Mouse (Mus musculus) lung, adult 2 months (tissue): ENCODE measurements at regions not wholly inside any gene's neighbourhood (a gene's known extent, or its start where the extent isn't known, plus 50 kb on each side); places are given as distances from the start of the nearest gene placed in this dataset.

Source experiments
- DNase-seq: peaks from one replicate; pipeline ENCODE4 v3.0.0; 2022
- H3K4me1 ChIP-seq: fragments of 200-500 bp; 2 replicates; pipeline ENCODE4 v1.6.1; 2011; ENCODE audit warnings: low read length; ENCODE audit not compliant: control insufficient read depth, insufficient read depth
- H3K4me3 ChIP-seq: fragments of 200-500 bp; replicated peaks from 2 replicates; pipeline ENCODE3; 2011; ENCODE audit warnings: low read depth, mild to moderate bottlenecking, control low read depth, low read length; ENCODE audit errors: extremely low read depth
- CTCF ChIP-seq: fragments of 200-500 bp; IDR thresholded peaks from 2 replicates; pipeline ENCODE4 v1.5.1; 2011; ENCODE audit warnings: mild to moderate bottlenecking, low read length, control low read depth; ENCODE audit not compliant: insufficient read depth
- POLR2A ChIP-seq: fragments of 200-500 bp; IDR thresholded peaks from 2 replicates; pipeline ENCODE4 v1.6.1; 2011; ENCODE audit warnings: low read depth, mild to moderate bottlenecking, control low read depth, low read length, borderline replicate concordance; ENCODE audit errors: extremely low read depth
- WGBS: fragments of 180-500 bp; shearing (Covaris S2); methylation state at CpG from one replicate; pipeline ENCODE4 v1.1.7; 2018; 5-methylcytosine and 5-hydroxymethylcytosine counted together

DNA sequence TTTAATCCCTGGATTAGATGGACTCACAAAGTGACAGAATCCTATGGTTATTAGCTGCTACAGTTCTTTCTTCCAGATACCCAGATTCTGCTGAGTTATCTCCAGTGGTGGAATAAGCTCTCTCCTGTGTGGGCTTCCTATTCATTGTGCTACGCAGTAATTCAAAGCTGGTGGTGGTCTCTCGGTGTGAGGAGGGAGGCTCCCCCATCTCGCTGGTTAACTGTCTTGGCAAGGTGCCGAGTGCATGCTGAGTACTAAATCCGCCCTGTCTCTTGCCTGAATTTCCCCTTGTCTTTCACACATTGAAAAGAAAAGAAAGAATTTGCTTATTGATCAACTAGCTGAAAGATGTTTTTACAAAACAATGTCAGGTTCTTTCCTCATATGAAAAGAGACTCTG is 82.6 kb upstream of the Jun start:
- WGBS = 71% methylated on average over 5 of the region's 5 CpGs
- no peak overlapping the region for H3K4me3 ChIP-seq
- no peak for TF ChIP-seq CTCF
- no peak for TF ChIP-seq POLR2A
- no peaks in the 10 kb centered on the region; the same call in 1 of the 2 replicates for H3K4me1 ChIP-seq
- DNase-seq = no peak

DNA sequence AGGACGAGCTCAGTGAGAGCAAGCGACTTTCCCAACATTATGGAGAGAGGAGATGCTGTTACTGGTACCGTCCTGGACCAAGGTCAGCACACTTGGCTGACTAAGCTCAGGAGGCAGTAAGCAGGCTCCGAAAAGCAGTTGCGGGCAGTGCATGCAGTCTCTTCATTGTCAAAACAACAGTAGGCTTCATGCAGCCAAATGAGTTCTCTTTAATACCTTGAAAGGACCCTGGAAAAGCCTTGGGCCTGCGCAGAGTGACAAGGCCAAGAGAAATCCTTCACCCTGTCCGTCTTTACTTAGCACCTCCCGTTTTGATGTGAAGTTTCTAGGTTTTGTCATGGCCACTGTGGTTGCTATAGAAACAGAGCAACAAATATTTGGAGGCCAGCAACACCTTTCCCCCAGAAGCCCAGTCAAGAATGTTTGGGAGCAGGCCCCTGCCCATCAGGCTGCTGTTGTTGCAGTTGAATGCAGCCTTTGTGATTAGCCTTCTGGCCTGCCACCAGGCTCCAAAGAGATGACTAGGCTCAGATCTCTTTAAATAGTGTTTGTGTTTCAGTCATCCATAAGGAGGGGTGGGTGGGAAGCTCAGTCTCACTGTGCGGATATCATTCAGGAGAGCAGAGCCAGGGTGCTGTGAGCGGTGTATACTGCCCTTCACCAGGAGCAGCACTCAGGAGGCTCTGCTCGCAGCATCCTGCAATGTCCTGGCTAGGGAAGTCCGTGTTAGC is 85.6 kb upstream of the Jun start:
- Histone ChIP-seq H3K4me1 (no peaks in the 10 kb centered on the region; the same call in none of the 2 replicates), H3K4me3 (no peak overlapping the region)
- TF ChIP-seq POLR2A (no peak), CTCF (no peak)
- DNase-seq = no peak
- 77% methylated on average over 12 of the region's 12 CpGs for WGBS

DNA sequence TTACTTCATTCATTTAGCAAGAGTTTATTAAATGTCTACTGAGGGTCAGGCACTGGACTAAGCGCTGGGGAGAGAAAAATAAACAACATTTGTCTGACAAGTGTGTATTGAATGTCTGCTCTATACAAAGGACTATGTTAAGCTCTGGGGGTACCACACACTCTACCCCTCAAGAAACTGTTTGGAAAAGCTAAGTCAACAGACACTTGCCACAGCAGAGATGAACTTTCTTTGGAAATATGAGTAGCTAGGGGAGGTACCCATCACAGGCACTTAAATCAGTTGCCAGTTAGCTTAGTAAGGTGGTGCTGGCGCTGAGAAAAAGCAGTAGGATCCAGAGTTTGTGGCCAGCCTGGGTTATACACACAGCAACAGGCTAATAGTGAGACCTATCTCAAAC is 86.7 kb upstream of the Jun start:
- DNase-seq = no peak
- TF ChIP-seq CTCF (no peak), POLR2A (no peak)
- Histone ChIP-seq H3K4me1 (peaks cover 7% of the 10 kb centered on the region), H3K4me3 (no peak overlapping the region)
- WGBS = 64% methylated on average over 2 of the region's 2 CpGs

DNA sequence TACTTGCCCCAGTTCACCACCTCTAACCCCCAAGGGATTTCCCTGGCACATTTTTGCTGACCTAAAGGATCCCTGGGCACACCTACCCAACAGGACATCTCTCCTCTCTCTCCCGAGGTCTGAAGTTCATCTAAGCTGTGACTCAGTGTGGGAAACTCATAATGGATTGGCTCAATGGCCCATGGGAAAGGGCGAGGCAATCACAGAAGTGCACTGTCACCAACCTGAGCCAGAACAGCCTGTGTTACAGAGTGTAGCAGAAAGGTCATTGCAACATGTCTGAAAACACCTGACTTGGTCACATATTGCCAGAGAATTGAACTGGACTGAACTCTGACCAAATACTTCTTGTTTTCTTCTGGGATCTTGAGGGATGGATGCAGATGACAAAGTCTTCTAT is 89.2 kb upstream of the Jun start:
- WGBS = 68% methylated on average over 2 of the region's 2 CpGs
- no peak for DNase-seq
- Histone ChIP-seq H3K4me3 (no peak overlapping the region), H3K4me1 (peaks cover 10% of the 10 kb centered on the region)
- no peak for TF ChIP-seq CTCF
- TF ChIP-seq POLR2A = no peak

DNA sequence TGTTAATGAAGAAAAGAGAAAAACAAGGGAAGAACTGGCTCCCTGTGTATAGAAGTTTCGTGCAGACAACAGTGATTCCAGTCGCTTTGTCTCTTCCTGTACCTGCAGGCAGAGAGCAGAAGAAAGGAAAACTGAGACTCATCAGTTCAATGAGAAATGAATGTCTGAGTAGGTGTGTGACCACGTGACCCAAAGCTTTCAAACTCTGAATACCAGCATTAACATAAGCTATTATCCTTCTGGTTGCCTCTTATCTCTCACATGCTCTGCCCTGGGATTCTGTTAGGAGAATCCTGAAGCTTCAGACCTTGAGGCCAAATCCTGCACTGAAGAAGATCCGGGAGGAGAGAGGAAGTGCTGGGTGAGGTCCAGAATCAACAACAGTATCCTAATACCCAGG is 91.1 kb upstream of the Jun start:
- DNase-seq = no peak
- Histone ChIP-seq H3K4me3 (no peak overlapping the region), H3K4me1 (peaks cover 10% of the 10 kb centered on the region)
- TF ChIP-seq POLR2A (no peak), CTCF (no peak)
- 59% methylated on average over 4 of the region's 4 CpGs for WGBS

DNA sequence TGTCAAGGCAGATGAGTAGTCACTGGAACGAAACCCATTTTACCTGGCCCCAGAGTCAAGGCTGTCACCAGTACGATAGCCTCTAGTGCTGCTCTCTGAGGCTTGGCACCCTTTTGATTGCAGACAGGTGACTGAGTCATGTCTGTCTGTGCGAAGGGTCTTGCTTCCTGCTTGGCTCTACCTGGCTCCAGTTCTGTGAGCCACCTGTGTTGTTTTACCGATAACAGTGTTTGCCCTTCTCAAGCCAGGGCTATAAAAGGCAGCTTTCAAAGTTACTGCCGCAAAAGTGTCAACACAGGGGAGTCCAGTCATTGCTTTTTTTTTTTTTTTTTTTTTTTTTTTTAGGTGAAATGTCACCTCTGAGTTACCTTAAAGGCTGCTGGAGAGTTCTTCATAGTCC is 91.6 kb upstream of the Jun start:
- DNase-seq = no peak
- WGBS = 66% methylated on average over 5 of the region's 5 CpGs
- Histone ChIP-seq H3K4me1 (peaks cover 10% of the 10 kb centered on the region), H3K4me3 (no peak overlapping the region)
- TF ChIP-seq POLR2A = no peak
- no peak for TF ChIP-seq CTCF

DNA sequence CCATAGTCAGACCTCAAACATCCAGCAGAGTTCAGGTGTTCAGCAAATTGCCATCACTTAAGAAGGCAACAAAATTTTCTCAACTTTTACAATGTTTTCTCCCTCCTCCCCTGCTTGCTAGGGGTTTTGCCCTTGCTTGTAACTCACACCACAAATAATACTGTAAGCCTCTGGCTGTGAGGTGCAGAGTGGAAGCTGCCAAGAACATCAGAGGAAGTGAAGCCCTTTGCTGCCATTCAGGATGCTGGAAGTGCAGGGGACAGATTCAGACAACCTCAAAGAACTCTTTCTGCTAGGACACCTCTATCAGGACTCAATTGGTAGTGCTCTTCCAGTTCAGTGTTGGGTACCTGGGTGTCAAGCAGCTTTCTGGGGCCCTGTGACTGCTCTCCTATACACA is 92.4 kb upstream of the Jun start:
- no peak for TF ChIP-seq POLR2A
- TF ChIP-seq CTCF = no peak
- Histone ChIP-seq H3K4me1 (peaks cover 10% of the 10 kb centered on the region), H3K4me3 (no peak overlapping the region)
- DNase-seq = no peak

- 79% methylated on average over 5 of the region's 5 CpGs for WGBS
- Histone ChIP-seq H3K4me1 (peaks cover 11% of the 10 kb centered on the region), H3K4me3 (no peak overlapping the region)
- DNase-seq = no peak
- TF ChIP-seq POLR2A (no peak), CTCF (no peak)
Observed at GRCm38 (mm10) chr4:95146268-95146667, 94.2 kb upstream of the Jun start.

- WGBS = 39% methylated on average over 1 of the region's 1 CpGs
- TF ChIP-seq CTCF (no peak), POLR2A (no peak)
- no peak overlapping the region for H3K4me3 ChIP-seq
- H3K4me1 ChIP-seq = peaks cover 19% of the 10 kb centered on the region
- DNase-seq = no peak
Observed at GRCm38 (mm10) chr4:95148665-95149064, 96.6 kb upstream of the Jun start.

DNA sequence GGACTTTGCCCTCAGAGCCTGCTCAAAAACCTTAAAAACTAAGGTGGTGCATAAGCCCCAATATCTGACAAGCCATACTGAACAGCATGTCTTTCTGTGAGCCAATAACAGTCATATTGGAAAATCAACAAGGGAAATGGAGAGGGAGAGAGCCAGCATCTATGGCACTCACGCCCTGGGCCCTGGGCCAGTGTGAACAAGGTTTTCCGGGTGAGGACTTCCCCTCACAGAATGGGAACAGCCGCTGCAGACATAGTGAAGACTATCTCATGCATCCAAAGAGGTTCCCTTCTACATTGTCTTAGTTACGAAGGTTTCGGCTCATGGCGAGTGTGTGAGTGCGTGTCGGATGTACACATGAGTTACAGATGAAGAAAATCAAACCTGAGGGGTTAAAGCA is 99.7 kb upstream of the Jun start:
- TF ChIP-seq CTCF (no peak), POLR2A (no peak)
- Histone ChIP-seq H3K4me3 (no peak overlapping the region), H3K4me1 (peaks cover 33% of the 10 kb centered on the region)
- WGBS = 62% methylated on average over 8 of the region's 8 CpGs
- DNase-seq = no peak
